Mouse (Mus musculus) forebrain, embryonic 16.5 days (tissue): ENCODE results near the gene Usp11. TPM values are rescaled to one million over a fixed set of nuclear protein-coding genes. Genes with fewer than 3 reads are reported as not detected.
A peak's percentile ranks its signal among the peaks of the same experiment; 100 is the strongest.

Source experiments
- ATAC-seq: fragments of 200-750 bp; cut with Nextera tagmentation; 2 replicates; pipeline ENCODE4 v1.8.0; 2017; ENCODE audit warnings: mild to moderate bottlenecking, moderate library complexity
- H3K27ac ChIP-seq: fragments of 300-500 bp; sonication (generic); 2 replicates; pipeline ENCODE4 v1.5.1; 2014; ENCODE audit warnings: low read length, control low read depth
- H3K27me3 ChIP-seq: fragments of 300-500 bp; sonication (generic); replicated peaks from 2 replicates; pipeline ENCODE4 v1.6.1; 2014; ENCODE audit warnings: low read length; ENCODE audit not compliant: control insufficient read depth, insufficient read depth
- H3K36me3 ChIP-seq: fragments of 300-500 bp; sonication (generic); 2 replicates; pipeline ENCODE4 v1.6.1; 2014; ENCODE audit not compliant: control insufficient read depth, insufficient read depth
- H3K4me1 ChIP-seq: fragments of 300-500 bp; sonication (generic); replicated peaks from 2 replicates; pipeline ENCODE4 v1.6.1; 2014; ENCODE audit warnings: low read length; ENCODE audit not compliant: control insufficient read depth, insufficient read depth
- H3K4me2 ChIP-seq: fragments of 300-500 bp; sonication (generic); 2 replicates; pipeline ENCODE4 v1.6.1; 2014; ENCODE audit warnings: mild to moderate bottlenecking, low read length, control low read depth
- H3K4me3 ChIP-seq: fragments of 300-500 bp; sonication (generic); replicated peaks from 2 replicates; pipeline ENCODE4 v1.5.1; 2014; ENCODE audit warnings: mild to moderate bottlenecking, low read length, control low read depth
- H3K9ac ChIP-seq: fragments of 300-500 bp; sonication (generic); replicated peaks from 2 replicates; pipeline ENCODE4 v1.6.1; 2014; ENCODE audit warnings: low read depth, low read length, control low read depth
- H3K9me3 ChIP-seq: fragments of 300-500 bp; sonication (generic); 2 replicates; pipeline ENCODE4 v1.6.1; 2016; ENCODE audit warnings: low read length; ENCODE audit not compliant: control insufficient read depth
- WGBS: fragments of 180-500 bp; shearing (Covaris S2); extraction: QIAGEN DNeasy Blood & Tissue Kit; methylation state at CpG from one replicate; pipeline ENCODE4 v1.1.7; 2014; 5-methylcytosine and 5-hydroxymethylcytosine counted together
- polyA plus RNA-seq: library from polyadenylated mRNA; unstranded; fragments of >200 nt; fragmentation: Nextera tagmentation; extraction: Ambion mirVana; gene quantifications from 2 replicates; pipeline ENCODE4 v1.2.1, GENCODE M21; 2015

Usp11 gene
- 89.7 and 98.0 TPM in 2 replicates for polyA plus RNA-seq

DNA sequence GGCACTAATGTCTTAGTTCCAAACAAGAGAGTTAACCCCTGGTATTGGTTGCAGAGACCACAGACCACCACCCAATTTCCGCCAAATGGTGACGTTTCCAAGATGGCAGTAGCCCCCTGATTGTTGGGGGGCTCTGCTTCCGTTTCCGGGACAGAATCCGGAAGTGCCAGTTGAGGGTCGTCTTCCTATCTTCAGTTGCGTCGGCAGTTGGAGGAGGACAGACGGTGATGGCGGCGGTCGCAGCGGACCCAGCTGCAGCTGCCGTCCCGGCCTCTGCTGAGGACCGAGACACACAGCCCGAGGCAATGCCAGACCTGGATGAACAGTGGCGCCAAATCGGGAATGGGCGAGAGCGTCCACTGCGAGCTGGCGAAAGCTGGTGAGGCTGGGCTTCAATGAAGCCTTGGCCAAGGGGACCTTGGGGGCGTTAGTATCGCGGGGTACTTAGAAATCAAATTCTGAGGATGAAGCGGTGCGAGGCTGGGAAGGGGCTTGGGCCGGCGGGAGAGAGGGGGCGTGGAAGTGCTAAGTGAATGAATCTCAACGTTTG lies at the start of gene Usp11:
TSS of gene Usp11 (plus strand) at position 166 of the 550 bp plus-strand sequence.
- Histone ChIP-seq H3K27me3 (no peaks in the 10 kb centered on the region), H3K4me1 (no peaks in the 10 kb centered on the region), H3K4me2 (peak within 1 kb of the TSS; percentile 46), H3K9ac (peak within 1 kb of the TSS; percentile 62), H3K9me3 (no peaks in the 10 kb centered on the region), H3K36me3 (no peaks in the 10 kb centered on the region), H3K27ac (peak within 1 kb of the TSS; percentile 93), H3K4me3 (peak within 1 kb of the TSS; percentile 68)
- ATAC-seq, result peak; percentile 77
- WGBS, result 13% methylated on average over 32 of the region's 32 CpGs

DNA sequence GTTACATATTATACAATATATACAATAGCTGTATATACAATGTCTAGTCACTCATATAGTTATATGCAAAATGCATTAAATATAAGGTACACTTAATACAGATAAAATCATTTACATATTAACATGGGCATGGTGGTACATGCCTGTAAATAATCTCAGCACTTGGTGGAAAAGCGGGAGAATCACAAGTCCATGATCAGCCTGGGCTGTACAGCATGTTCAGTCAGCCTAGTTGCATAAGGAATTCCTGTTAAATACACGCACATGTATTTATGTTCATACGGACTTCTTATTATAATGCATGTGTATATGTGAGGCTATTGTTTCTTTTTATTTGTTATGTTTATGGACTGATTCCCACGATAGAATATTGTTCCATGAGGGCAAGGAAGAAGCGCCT lies 46.1 kb upstream of the Usp11 start:
- no peaks in the 10 kb centered on the region for H3K27me3 ChIP-seq
- WGBS, result 40% methylated on average over 5 of the region's 5 CpGs
- no peaks in the 10 kb centered on the region for H3K9me3 ChIP-seq
- no peak overlapping the region for H3K9ac ChIP-seq
- H3K4me3 ChIP-seq, result peak overlapping the region; percentile 55
- no peak for ATAC-seq
- H3K36me3 ChIP-seq, result no peaks in the 10 kb centered on the region
- peak overlapping the region; percentile 54 for H3K4me2 ChIP-seq
- H3K27ac ChIP-seq, result no peak overlapping the region
- peaks cover 5% of the 10 kb centered on the region; the same call in 1 of the 2 replicates for H3K4me1 ChIP-seq

DNA sequence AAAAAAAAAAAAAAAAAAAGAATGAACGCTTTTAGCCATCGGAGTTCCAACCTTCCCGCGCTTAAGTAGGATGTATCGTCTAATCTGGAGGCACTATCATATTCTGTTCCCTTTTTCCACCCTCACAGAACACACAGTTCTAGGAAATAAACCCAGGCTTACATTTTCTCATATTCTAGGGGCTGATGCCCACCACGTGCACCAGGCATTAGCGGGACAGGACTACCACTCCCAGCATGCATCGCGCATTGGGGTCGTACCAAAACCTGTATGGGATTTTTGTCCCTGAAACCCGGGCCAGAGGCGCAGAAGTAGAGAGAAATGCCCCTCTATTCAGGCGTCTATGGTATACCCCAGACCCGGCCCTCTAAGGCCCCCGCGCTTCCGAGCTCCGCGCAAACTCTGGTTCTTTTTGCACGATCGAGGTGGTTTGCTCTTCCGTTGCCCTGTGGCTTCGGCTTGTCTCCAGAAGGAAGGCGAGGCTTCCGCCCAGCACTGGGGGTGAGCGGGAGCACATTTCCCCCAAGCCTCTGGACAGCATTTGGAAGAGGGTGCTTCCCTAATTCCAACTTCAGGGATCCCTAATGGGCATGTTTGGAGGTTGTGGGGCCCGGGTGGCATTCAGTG lies 45.6 kb upstream of the Usp11 start, which contains the start of gene Uba1:
TSS of gene Uba1 (plus strand) at position 301 of the 627 bp plus-strand sequence.
- peak within 1 kb of the TSS; percentile 81 for H3K4me2 ChIP-seq
- H3K27me3 ChIP-seq, result no peaks in the 10 kb centered on the region
- peak within 1 kb of the TSS; percentile 50 for H3K9ac ChIP-seq
- 17% methylated on average over 27 of the region's 27 CpGs for WGBS
- peak within 1 kb of the TSS; percentile 55 for H3K4me3 ChIP-seq
- peak; percentile 84 for ATAC-seq
- H3K36me3 ChIP-seq, result no peaks in the 10 kb centered on the region
- peak within 1 kb of the TSS; percentile 37; the same call in 1 of the 2 replicates for H3K27ac ChIP-seq
- H3K9me3 ChIP-seq, result no peaks in the 10 kb centered on the region
- H3K4me1 ChIP-seq, result peaks cover 5% of the 10 kb centered on the region; the same call in 1 of the 2 replicates

DNA sequence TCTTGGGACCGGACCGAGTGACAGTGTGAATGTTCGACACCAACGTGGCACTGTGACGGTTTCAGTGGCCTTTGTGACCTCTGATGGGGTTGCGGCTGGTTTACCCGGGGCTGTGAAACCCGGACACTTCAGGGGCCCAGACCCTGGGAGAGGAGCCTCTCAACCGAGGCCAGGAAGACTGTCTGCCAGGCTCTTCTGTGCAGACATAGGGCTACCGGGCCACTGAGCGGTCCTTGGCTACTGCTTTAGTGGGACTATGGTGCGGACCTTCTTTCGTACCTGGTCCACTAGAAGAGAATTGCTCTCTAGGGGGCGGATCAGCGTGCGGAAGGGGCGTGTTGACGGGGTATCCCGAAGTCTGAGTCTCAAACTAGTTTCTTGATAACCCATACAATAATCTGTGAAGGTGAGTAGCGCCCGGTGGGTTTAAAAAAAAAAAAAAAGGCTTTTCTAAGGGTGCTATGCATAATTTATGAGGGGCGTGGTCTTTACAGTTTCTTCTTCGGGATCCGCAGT lies 44.8 kb upstream of the Usp11 start:
- Histone ChIP-seq H3K4me1 (peaks cover 5% of the 10 kb centered on the region; the same call in 1 of the 2 replicates), H3K4me2 (peak overlapping the region; percentile 81), H3K27me3 (no peaks in the 10 kb centered on the region), H3K9ac (peak overlapping the region; percentile 50), H3K27ac (no peak overlapping the region), H3K4me3 (peak overlapping the region; percentile 55), H3K36me3 (no peaks in the 10 kb centered on the region), H3K9me3 (no peaks in the 10 kb centered on the region)
- no peak for ATAC-seq
- WGBS, result 21% methylated on average over 24 of the region's 24 CpGs

DNA sequence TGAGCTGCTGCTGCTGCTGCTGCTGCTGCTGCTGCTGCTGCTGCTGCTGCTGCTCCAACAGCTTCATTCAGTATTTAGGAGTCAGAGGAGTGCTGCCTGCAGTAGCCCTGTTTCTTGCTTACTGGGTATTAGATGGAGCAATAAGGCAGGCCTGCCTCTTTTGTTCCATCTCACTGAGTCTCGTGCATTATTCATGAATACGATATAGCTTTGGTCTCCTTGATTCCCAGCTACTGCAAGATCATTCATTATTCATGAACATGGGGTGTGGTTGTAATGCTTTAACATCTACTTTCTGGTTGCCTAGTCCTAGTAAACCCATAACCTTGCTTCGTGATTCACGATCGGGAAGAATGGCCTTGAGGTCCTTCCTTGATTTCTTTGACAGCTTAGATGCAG lies 41.4 kb upstream of the Usp11 start:
- Histone ChIP-seq H3K27me3 (no peaks in the 10 kb centered on the region), H3K27ac (peak overlapping the region; percentile 89), H3K4me1 (peaks cover 27% of the 10 kb centered on the region), H3K4me2 (peak overlapping the region; percentile 35), H3K4me3 (peak overlapping the region; percentile 25), H3K9me3 (no peaks in the 10 kb centered on the region), H3K36me3 (no peaks in the 10 kb centered on the region), H3K9ac (0 out of 2 replicates have a peak overlapping the region, but pooled peaks have one; percentile 25)
- ATAC-seq, result peak; percentile 75
- 26% methylated on average over 5 of the region's 5 CpGs for WGBS

DNA sequence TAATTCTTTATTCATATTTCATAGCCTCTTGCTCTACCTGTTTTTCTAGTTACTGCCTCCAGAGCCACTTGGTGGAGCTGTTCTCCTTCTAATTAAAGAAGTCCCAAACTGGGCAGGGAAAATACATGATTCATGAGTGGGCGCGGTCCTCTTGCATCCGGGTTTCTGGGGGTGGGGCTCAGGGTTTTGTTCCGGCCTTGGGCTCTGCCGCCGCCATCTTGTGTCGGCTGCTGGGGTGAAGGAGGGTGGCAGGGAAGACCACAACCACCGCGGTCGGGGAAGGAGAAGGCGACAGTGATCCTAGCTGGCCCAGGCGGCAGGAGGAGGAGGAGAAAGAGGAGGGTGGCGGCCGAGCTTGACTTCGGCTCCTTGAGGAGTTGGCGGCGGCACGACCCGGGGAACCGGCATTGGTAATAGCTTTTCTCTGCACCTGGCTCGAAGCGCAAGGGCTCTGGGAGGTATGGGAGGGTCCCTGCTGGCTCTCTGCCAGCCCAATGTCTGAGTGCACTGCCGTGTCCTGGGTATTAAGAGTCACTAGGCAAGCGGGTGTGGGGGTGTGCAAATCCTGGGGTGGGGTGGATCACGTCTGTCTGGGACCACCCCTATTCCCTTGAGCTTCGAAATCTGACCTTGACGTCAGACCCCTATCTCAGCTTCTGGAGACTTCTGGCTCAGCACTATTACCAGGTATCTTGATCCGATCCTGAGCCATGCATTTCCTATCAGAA lies 40.8 kb upstream of the Usp11 start:
- no peaks in the 10 kb centered on the region for H3K27me3 ChIP-seq

DNA sequence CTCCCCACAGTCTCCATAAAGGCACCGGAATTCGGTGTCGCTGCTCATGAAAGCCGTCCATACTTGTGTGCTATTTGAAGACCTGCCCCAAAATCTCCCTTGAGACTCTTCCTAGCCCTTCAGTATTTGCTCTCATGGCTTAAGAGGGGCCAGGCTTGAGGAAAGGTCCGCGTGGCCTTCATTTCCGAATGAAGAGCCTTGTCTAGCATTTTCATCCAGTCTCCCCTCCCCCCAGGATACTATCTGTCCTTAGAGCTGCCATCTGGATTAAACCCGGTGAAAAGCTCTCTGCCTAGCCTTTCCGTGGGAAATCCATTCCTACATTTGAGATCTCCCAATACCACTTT lies 40.3 kb upstream of the Usp11 start:
- H3K4me3 ChIP-seq, result peak overlapping the region; percentile 69
- peak overlapping the region; percentile 68 for H3K9ac ChIP-seq
- H3K4me1 ChIP-seq, result peaks cover 27% of the 10 kb centered on the region
- WGBS, result 21% methylated on average over 9 of the region's 9 CpGs
- no peaks in the 10 kb centered on the region for H3K36me3 ChIP-seq
- no peaks in the 10 kb centered on the region for H3K9me3 ChIP-seq
- no peak; the same call in 1 of the 2 replicates for ATAC-seq
- H3K27ac ChIP-seq, result peak overlapping the region; percentile 77
- H3K27me3 ChIP-seq, result no peaks in the 10 kb centered on the region
- H3K4me2 ChIP-seq, result peak overlapping the region; percentile 67

More for the DNA sequence above, 40.8 kb upstream of the Usp11 start:
- peak; percentile 89 for ATAC-seq
- Histone ChIP-seq H3K4me2 (peak overlapping the region; percentile 67), H3K9ac (peak overlapping the region; percentile 68), H3K27ac (peak overlapping the region; percentile 89), H3K4me1 (peaks cover 27% of the 10 kb centered on the region), H3K9me3 (no peaks in the 10 kb centered on the region), H3K36me3 (no peaks in the 10 kb centered on the region), H3K4me3 (peak overlapping the region; percentile 69)
- 21% methylated on average over 23 of the region's 28 CpGs for WGBS

DNA sequence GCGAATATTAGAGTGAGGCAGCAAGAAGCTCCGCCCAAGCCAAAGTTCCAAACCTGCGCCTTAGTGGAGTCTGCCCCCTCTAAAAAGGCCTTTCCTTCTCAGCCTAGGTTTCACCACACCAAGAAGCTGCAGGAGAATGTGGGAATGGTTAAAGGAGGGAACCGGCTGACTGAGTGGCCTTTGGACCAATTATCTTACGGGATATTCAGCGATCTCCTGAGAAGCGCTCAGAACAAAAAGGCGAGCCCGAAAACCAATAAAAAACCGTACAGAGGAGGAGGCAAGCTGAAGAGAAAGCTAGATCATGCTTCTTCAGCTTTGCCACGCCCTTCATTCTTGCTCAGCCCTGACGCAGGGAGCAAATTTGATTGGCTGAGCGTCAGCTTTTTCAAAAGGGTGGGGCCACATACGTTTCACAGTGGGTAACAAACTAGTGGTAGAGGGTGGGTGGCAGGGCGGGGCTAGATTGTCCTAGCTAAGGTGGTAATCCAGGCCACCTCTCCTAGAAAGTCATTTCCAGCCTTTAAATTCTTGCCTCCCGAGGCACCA lies 16.1 kb upstream of the Usp11 start, which contains the start of gene Cdk16:
TSS of gene Cdk16 (plus strand) at position 436 of the 549 bp plus-strand sequence.
- Histone ChIP-seq H3K4me3 (peak within 1 kb of the TSS; percentile 67), H3K27ac (peak within 1 kb of the TSS; percentile 88), H3K27me3 (no peaks in the 10 kb centered on the region), H3K4me1 (peaks cover 16% of the 10 kb centered on the region), H3K9ac (peak within 1 kb of the TSS; percentile 80), H3K4me2 (peak within 1 kb of the TSS; percentile 61), H3K9me3 (no peaks in the 10 kb centered on the region), H3K36me3 (no peaks in the 10 kb centered on the region; the same call in 1 of the 2 replicates)
- WGBS, result 14% methylated on average over 16 of the region's 16 CpGs
- ATAC-seq, result peak; percentile 94
